Mouse (Mus musculus) kidney, postnatal 25 days (tissue): Measurements from ENCODE around the gene Astn2.

ENCODE experiments used
- DNase-seq, 2 experiments: peaks; one replicate each; pipeline ENCODE4 v3.0.0; 2021; ENCODE audit warnings: mixed read lengths in 2 of 2

The Astn2 gene

GRCm38 (mm10) chr4:66310315-66311020, 93.9 kb downstream of the Astn2 start:
- no peak for DNase-seq

- DNase-seq, result no peak
These were observed 98.0 kb downstream of the Astn2 start for GRCm38 (mm10) chr4:66306377-66306776.

GRCm38 (mm10) chr4:66302686-66303310, 101.6 kb downstream of the Astn2 start:
- DNase-seq, result no peak

GRCm38 (mm10) chr4:66285034-66285433, 119.4 kb downstream of the Astn2 start:
- no peak for DNase-seq

GRCm38 (mm10) chr4:66276096-66276495, 128.3 kb downstream of the Astn2 start:
- DNase-seq, result no peak

- no peak for DNase-seq
These were observed 132.8 kb downstream of the Astn2 start for GRCm38 (mm10) chr4:66271550-66272117.

- no peak for DNase-seq
These were observed 140.4 kb downstream of the Astn2 start for GRCm38 (mm10) chr4:66264031-66264430.

GRCm38 (mm10) chr4:66261276-66261675, 143.1 kb downstream of the Astn2 start:
- no peak for DNase-seq

GRCm38 (mm10) chr4:66258905-66259304, 145.5 kb downstream of the Astn2 start:
- DNase-seq, result no peak

- DNase-seq, result no peak
These were observed 149.5 kb downstream of the Astn2 start for GRCm38 (mm10) chr4:66254695-66255492.

GRCm38 (mm10) chr4:66248521-66248920, 155.9 kb downstream of the Astn2 start:
- DNase-seq, result no peak

GRCm38 (mm10) chr4:66242683-66243082, 161.7 kb downstream of the Astn2 start:
- no peak for DNase-seq

GRCm38 (mm10) chr4:66232799-66233198, 171.6 kb downstream of the Astn2 start:
- no peak for DNase-seq

GRCm38 (mm10) chr4:66232350-66232749, 172.1 kb downstream of the Astn2 start:
- DNase-seq, result no peak

GRCm38 (mm10) chr4:66230735-66231134, 173.7 kb downstream of the Astn2 start:
- DNase-seq, result no peak

GRCm38 (mm10) chr4:66222602-66223317, 181.7 kb downstream of the Astn2 start:
- DNase-seq, result no peak

- peak in 1 of 2 experiments; percentile 25 for DNase-seq
These were observed 189.2 kb downstream of the Astn2 start for GRCm38 (mm10) chr4:66215170-66215618.

- DNase-seq, result no peak
These were observed 214.8 kb downstream of the Astn2 start for GRCm38 (mm10) chr4:66189636-66190035.

GRCm38 (mm10) chr4:66175887-66176533, 228.4 kb downstream of the Astn2 start:
- no peak for DNase-seq

GRCm38 (mm10) chr4:66171583-66171982, 232.8 kb downstream of the Astn2 start:
- DNase-seq, result no peak

- no peak for DNase-seq
These were observed 233.6 kb downstream of the Astn2 start for GRCm38 (mm10) chr4:66170787-66171186.

GRCm38 (mm10) chr4:66169485-66169884, 234.9 kb downstream of the Astn2 start:
- no peak for DNase-seq
